Comparison of ENCODE assay signal across 8 mouse cellular contexts in the genomic region with DNA sequence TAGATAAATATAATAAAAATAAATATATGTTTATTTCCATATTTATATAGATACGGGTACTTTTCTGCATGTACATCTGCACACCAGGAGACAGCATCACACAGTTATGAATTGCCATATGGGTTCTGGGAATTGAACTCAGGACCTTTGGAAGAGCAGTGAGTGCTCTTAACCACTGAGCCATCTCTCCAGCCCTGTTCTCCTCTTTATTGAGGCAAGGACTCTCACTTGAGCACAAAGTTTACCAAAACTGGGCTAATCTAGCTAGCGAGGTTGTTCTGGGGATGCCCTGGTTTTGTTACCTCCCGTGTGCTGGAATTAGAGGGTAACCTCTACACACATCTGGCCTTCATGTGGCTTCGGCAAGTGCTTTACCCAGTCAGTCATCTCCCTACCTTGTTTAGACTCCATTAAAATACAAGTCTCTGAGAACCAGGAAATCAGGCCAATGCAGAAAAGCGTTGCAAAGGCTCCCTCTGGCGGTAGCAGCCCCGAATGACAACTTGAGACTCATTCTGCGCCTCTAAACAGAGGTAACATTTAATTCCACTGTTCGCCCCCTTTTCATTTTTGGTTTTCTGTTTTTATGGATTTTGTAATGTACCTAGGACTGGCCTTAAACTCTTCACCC. TPM values are rescaled to one million over a fixed set of nuclear protein-coding genes. Genes with fewer than 3 reads are reported as not detected.
DNase-seq lines count a peak whose midpoint lies in the region; ATAC-seq lines count a peak whose summit lies in the region.

No protein-coding gene starts in this region.

- peak; percentile 81 for ATAC-seq in granulocyte monocyte progenitor cell, adult 5-6 weeks (replicated peaks; ENCODE audit: poor library complexity, severe bottlenecking)
- ATAC-seq in megakaryocyte, adult 5-6 weeks (ENCODE audit: poor library complexity, severe bottlenecking) = peak; percentile 87

- peak; percentile 48 for DNase-seq in heart, adult 11 months
- DNase-seq in heart, adult 8-10 months (ENCODE audit: low spot score) = no peak
- peak; percentile 67 for DNase-seq in ZHBTc4 (ENCODE audit: low read depth, low spot score)
- DNase-seq in cerebellum, postnatal 36 days = peak; percentile 64 to 72
- peak; percentile 14 for DNase-seq in layer of hippocampus, adult 9-11 months
- DNase-seq in right cerebral cortex, postnatal 36 days (ENCODE audit: low spot score in 2 of 2) = peak; percentile 16 to 40

RNA-seq across cellular contexts. Expression of a gene that starts 10.8 kb away (rescaled TPM):
- total RNA-seq in heart, adult 8-10 months (2022) = 100 to 1,000 TPM; 254 to 346 (median 312) TPM
- total RNA-seq in granulocyte monocyte progenitor cell, adult 5-6 weeks (2014; fragmentation: Nextera tagmentation) = 2,391 and 2,751 TPM in 2 replicates
- 3,105 and 3,852 TPM in 2 replicates for total RNA-seq in granulocyte monocyte progenitor cell, adult 5-6 weeks (2017)
- 1,116 and 1,186 TPM in 2 replicates for total RNA-seq in megakaryocyte, adult 5-6 weeks (2015)
- 3,519 and 4,154 TPM in 2 replicates for total RNA-seq in megakaryocyte, adult 5-6 weeks (2017)

RNA-seq across cellular contexts. Expression of a gene that starts 25.7 kb away (rescaled TPM):
- total RNA-seq in heart, adult 8-10 months (2022) = not detected
- 0.38 TPM in 1 of 2 replicates, not detected in the other for total RNA-seq in granulocyte monocyte progenitor cell, adult 5-6 weeks (2014; fragmentation: Nextera tagmentation)
- 0.15 and 1.2 TPM in 2 replicates for total RNA-seq in granulocyte monocyte progenitor cell, adult 5-6 weeks (2017)
- total RNA-seq in megakaryocyte, adult 5-6 weeks (2015) = not detected in 2 replicates
- not detected in 2 replicates for total RNA-seq in megakaryocyte, adult 5-6 weeks (2017)

RNA-seq across cellular contexts. Expression of a gene that starts 35.7 kb away (rescaled TPM):
- 10 to 100 TPM in 1 of 4 experiments, 1 to 10 TPM in 3; 6.6 to 10.5 (median 7.5) TPM for total RNA-seq in heart, adult 8-10 months (2022)
- total RNA-seq in granulocyte monocyte progenitor cell, adult 5-6 weeks (2014; fragmentation: Nextera tagmentation) = 48.5 and 59.1 TPM in 2 replicates
- 57.7 and 58.8 TPM in 2 replicates for total RNA-seq in granulocyte monocyte progenitor cell, adult 5-6 weeks (2017)
- total RNA-seq in megakaryocyte, adult 5-6 weeks (2015) = 18.2 and 24.7 TPM in 2 replicates
- 25.6 and 26.2 TPM in 2 replicates for total RNA-seq in megakaryocyte, adult 5-6 weeks (2017)

RNA-seq across cellular contexts. Expression of a gene that starts 52.2 kb away (rescaled TPM):
- 10 to 100 TPM; 10.2 to 11.2 (median 10.6) TPM for total RNA-seq in heart, adult 8-10 months (2022)
- 11.0 and 15.8 TPM in 2 replicates for total RNA-seq in granulocyte monocyte progenitor cell, adult 5-6 weeks (2014; fragmentation: Nextera tagmentation)
- total RNA-seq in granulocyte monocyte progenitor cell, adult 5-6 weeks (2017) = 16.3 and 65.0 TPM in 2 replicates
- 16.9 and 18.5 TPM in 2 replicates for total RNA-seq in megakaryocyte, adult 5-6 weeks (2015)
- 30.5 and 37.4 TPM in 2 replicates for total RNA-seq in megakaryocyte, adult 5-6 weeks (2017)
